Mouse (Mus musculus): ENCODE data around the gene Myadml2.
A peak's percentile ranks its signal among the peaks of the same experiment; 100 is the strongest.

DNA sequence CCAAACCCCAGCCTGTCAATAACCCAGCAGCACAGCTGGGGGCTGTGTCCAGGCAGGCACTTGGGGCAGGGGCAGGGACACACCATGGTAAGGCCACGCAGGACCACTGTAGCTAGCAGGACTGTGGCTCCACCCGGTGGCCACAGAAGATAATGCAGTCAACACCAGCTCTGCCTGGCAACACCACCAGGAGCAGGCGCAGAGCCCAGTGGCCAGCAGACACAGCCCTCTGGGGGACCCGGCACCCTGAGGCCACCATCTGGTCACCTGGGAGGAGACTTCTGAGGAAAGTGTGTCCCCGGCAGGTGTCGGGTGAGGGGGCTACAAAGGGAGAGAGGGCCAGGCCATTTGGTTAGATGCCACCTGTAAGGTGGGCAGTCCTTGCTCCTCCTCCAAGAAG is 35.2 kb downstream of the Myadml2 start:
- TF ChIP-seq CTCF (IDR thresholded peaks at IDR 0.05 in 2 of 3, conservative IDR thresholded peaks at IDR 0.05 in 1 of 3; ENCODE audit: control insufficient read depth in 1 of 3, insufficient read depth in 1 of 3, low read depth in 2 of 3, low read length in 3 of 3, poor library complexity in 1 of 3, severe bottlenecking in 1 of 3) (peak; percentile 86 to 94 (median 89)), TCF12 (IDR thresholded peaks at IDR 0.05; ENCODE audit: low read depth, low read length) (no peak), POLR2A (IDR thresholded peaks at IDR 0.05; ENCODE audit: control insufficient read depth in 1 of 2, insufficient read depth in 1 of 2, low read depth in 1 of 2, low read length in 2 of 2, poor library complexity in 1 of 2) (no peak), CHD2 (IDR thresholded peaks at IDR 0.05; ENCODE audit: low read length) (no peak), ZC3H11A (IDR thresholded peaks at IDR 0.05; ENCODE audit: low read depth, low read length) (peak; percentile 84), HCFC1 (IDR thresholded peaks at IDR 0.05; ENCODE audit: low read depth, low read length) (0 out of 2 replicates have a peak, but pooled peaks have one; percentile 20), UBTF (IDR thresholded peaks at IDR 0.05; ENCODE audit: borderline replicate concordance, insufficient read depth, low read depth, low read length) (no peak), USF2 (IDR thresholded peaks at IDR 0.05; ENCODE audit: borderline replicate concordance in 1 of 2, insufficient read depth in 1 of 2, low read depth in 1 of 2, low read length in 2 of 2) (no peak), CHD1 (IDR thresholded peaks at IDR 0.05; ENCODE audit: low read depth, low read length) (no peak), EP300 (IDR thresholded peaks at IDR 0.05; ENCODE audit: low read depth in 1 of 2, low read length in 2 of 2) (no peak), SMC3 (IDR thresholded peaks at IDR 0.05; ENCODE audit: low read depth, low read length) (peak; percentile 90), E2F4 (IDR thresholded peaks at IDR 0.05; ENCODE audit: borderline replicate concordance, low read depth, low read length) (no peak), MAZ (IDR thresholded peaks at IDR 0.05; ENCODE audit: low read depth, low read length) (no peak)

Data from MEL (cell line).